Mouse (Mus musculus) brown adipose tissue, adult 24 weeks (tissue): ENCODE measurements around the gene Nccrp1. TPM values are rescaled to one million over a fixed set of nuclear protein-coding genes. Genes with fewer than 3 reads are reported as not detected.

ENCODE experiments used
- H3K27ac ChIP-seq: fragments of 200-500 bp; replicated peaks from 2 replicates; pipeline ENCODE4 v1.5.1; 2012; ENCODE audit warnings: low read depth, mild to moderate bottlenecking, low read length
- H3K4me1 ChIP-seq: fragments of 200-500 bp; 2 replicates; pipeline ENCODE4 v1.6.1; 2012; ENCODE audit warnings: low read length, mixed read lengths; ENCODE audit not compliant: control insufficient read depth, insufficient read depth, insufficient read length
- H3K4me3 ChIP-seq: fragments of 200-500 bp; 2 replicates; pipeline ENCODE4 v1.5.1; 2012; ENCODE audit warnings: low read depth, mild to moderate bottlenecking, low read length, moderate library complexity; ENCODE audit not compliant: insufficient read depth
- polyA plus RNA-seq: library from polyadenylated mRNA; stranded (reverse); fragments of >200 nt; gene quantifications from 2 replicates; pipeline ENCODE4 v1.2.4, GENCODE M21; 2012; ENCODE audit not compliant: missing spikeins, insufficient read depth, insufficient read length

Gene Nccrp1
- polyA plus RNA-seq, 1 experiment: not detected

DNA sequence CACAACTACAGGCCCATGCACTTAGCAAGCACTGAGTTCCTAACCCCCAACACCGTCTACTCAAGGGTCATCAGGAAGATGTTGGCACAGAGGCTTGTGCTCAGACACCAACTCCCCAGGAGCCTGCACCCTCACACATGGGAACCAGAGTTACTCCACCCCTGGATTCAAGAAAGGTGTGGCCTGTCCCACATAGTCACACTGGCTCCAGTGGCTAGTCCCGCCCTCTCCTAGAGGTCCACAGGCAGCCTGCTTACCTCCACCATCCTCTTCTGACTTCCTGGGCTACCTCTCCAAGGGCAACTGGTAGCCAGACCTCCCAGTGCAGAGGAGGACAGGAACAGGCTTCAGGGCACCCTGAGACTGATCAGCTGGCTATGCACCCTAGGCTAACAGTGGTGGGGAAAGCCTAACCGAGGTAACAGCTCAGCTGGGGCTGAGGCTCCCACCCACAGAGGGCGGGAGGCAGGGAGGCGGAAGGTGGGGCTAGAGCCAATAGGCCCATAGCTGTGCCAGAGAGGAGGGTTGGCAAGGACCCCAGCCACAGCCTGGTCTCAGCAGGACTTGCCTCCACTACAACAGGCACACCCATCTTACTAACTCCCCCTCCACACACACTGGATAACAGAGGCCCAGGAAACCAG lies 29.3 kb upstream of the Nccrp1 start:
- Histone ChIP-seq H3K27ac (no peak overlapping the region), H3K4me1 (no peaks in the 10 kb centered on the region), H3K4me3 (no peak overlapping the region)

DNA sequence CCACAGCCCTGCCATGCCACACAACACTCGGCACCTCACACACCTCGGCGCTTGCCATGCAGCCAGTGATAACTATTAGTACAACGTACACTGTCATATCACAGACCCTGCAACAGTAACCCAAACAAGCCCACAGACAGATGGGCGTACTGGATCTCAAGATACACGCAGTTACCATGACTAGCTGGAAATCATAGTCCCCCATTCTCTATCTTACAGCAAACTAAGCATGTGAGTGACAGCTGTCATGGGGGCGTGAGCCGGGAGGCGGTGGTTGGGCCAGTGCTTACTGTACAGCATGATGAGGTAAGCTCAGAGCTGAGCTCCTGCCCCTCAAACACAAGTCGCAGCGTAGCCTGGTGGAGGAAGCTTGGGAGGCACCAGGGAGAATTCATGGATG lies 28.5 kb upstream of the Nccrp1 start:
- Histone ChIP-seq H3K4me3 (no peak overlapping the region), H3K4me1 (no peaks in the 10 kb centered on the region; the same call in 1 of the 2 replicates), H3K27ac (no peak overlapping the region)

DNA sequence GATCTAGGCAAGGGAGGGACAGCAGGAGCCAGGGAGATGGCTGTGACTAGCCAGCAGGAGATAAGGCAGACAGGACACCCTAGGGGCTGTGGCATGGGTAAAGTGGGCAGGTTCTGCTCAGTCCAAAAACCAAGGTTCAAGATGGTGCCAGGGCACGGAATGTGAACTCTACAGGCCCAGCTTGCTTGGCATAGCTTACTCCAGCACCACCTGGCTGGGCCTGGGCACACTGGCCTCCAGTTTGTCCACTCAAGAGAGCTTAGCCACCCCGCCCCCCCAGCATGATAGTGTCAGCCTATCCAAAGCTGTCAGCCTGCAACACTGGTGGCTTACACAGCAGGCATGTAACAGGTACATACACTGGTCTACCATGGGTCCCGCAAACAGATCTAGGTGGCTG lies 26.2 kb upstream of the Nccrp1 start:
- Histone ChIP-seq H3K4me1 (no peaks in the 10 kb centered on the region; the same call in 1 of the 2 replicates), H3K4me3 (no peak overlapping the region), H3K27ac (no peak overlapping the region)

- Histone ChIP-seq H3K27ac (no peak overlapping the region), H3K4me1 (no peaks in the 10 kb centered on the region; the same call in 1 of the 2 replicates), H3K4me3 (no peak overlapping the region)
Measured at GRCm38 (mm10) chr7:28572689-28573088, 25.6 kb upstream of the Nccrp1 start.

DNA sequence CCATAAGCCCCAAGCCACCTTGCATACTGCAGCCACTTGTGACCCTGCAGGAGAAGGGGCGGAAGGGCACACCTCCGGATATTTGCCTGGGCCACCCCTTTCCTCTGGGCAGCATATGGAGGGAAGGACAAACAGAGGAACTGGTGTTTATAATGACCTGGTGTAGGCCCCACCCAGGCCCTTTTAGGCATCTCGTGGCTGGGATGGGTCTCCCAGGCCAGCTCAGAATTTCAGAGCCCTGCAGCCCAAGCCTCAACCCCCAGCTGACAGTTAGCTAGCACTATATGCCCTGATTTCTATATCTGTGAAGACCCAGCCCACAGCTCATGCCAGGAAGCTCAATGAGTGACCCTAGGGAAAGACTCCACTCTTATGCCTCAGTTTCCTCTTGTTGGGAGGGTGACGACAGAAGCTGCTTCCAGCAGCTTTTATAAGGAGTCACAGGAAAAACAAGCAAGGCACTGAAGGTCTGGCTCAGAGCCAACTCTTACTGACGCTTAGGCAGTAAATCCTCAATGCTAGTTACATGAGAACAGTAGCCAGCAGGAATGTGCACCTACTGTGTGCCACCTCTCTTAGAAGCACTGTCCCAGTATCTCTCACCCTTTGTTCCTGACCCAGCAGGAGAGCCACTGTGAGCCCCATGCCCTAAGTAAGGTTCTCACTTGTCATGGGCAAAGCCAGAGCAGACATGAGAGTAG lies 24.1 kb upstream of the Nccrp1 start:
- Histone ChIP-seq H3K27ac (no peak overlapping the region), H3K4me1 (no peaks in the 10 kb centered on the region; the same call in 1 of the 2 replicates), H3K4me3 (no peak overlapping the region)

- H3K27ac ChIP-seq: no peak overlapping the region
- no peak overlapping the region for H3K4me3 ChIP-seq
- H3K4me1 ChIP-seq: no peaks in the 10 kb centered on the region; the same call in 1 of the 2 replicates
Measured at GRCm38 (mm10) chr7:28570291-28570981, 23.4 kb upstream of the Nccrp1 start.

DNA sequence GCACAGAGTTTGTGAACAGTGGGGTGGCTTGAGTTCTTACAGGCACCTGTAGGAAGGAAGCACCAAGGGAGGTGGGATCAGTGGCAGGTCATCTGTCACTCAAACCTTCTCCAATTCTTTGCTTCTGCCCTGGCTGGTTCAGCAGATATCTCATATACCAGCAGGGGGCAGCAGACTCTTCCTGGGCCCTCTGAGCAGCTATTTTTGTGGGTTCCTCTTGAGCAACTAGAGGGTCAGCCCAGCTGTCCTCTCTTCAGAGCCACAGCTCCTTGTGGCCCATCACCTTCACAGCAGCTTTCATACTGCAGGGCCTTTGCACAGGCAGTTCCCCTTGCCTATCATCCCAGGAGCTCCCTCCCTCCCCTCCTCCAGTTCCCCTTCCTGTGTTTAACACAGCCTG lies 21.2 kb upstream of the Nccrp1 start:
- no peak overlapping the region for H3K4me3 ChIP-seq
- H3K4me1 ChIP-seq: no peaks in the 10 kb centered on the region; the same call in 1 of the 2 replicates
- H3K27ac ChIP-seq: no peak overlapping the region

GRCm38 (mm10) chr7:28567539-28567938 lies 20.5 kb upstream of the Nccrp1 start:
- no peaks in the 10 kb centered on the region; the same call in 1 of the 2 replicates for H3K4me1 ChIP-seq
- H3K27ac ChIP-seq: no peak overlapping the region
- no peak overlapping the region for H3K4me3 ChIP-seq

- no peak overlapping the region for H3K27ac ChIP-seq
- H3K4me1 ChIP-seq: no peaks in the 10 kb centered on the region; the same call in 1 of the 2 replicates
- no peak overlapping the region for H3K4me3 ChIP-seq
Measured at GRCm38 (mm10) chr7:28565407-28565806, 18.4 kb upstream of the Nccrp1 start.

- Histone ChIP-seq H3K27ac (no peak overlapping the region), H3K4me1 (no peaks in the 10 kb centered on the region), H3K4me3 (no peak overlapping the region)
Measured at GRCm38 (mm10) chr7:28562951-28563350, 15.9 kb upstream of the Nccrp1 start.

DNA sequence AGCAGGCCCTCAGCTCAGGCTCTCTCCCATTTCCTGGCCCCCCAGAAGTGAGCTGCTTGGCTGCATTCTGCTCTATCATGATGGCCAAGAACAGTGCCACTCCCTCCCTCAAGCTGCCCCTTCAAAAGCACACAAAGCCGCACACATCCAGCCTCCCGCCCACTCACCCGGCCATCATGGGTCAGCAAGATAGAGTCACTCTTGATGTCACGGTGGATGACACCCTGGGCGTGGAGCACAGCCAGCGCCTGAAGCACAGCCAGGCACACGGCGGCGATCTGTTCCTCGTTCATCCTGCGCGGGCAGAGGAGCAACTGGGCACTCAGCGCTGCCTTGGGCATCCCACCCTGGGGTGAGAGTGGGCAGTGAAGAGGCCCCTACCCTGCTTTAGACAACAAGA lies 15.3 kb upstream of the Nccrp1 start:
- no peak overlapping the region for H3K4me3 ChIP-seq
- H3K4me1 ChIP-seq: no peaks in the 10 kb centered on the region

GRCm38 (mm10) chr7:28561967-28562366 lies 14.9 kb upstream of the Nccrp1 start:
- Histone ChIP-seq H3K27ac (no peak overlapping the region), H3K4me3 (no peak overlapping the region), H3K4me1 (no peaks in the 10 kb centered on the region)

More for the DNA sequence above, 15.3 kb upstream of the Nccrp1 start:
- H3K27ac ChIP-seq: no peak overlapping the region

- Histone ChIP-seq H3K4me3 (no peak overlapping the region), H3K4me1 (no peaks in the 10 kb centered on the region), H3K27ac (no peak overlapping the region)
Measured at GRCm38 (mm10) chr7:28560856-28561255, 13.8 kb upstream of the Nccrp1 start.

DNA sequence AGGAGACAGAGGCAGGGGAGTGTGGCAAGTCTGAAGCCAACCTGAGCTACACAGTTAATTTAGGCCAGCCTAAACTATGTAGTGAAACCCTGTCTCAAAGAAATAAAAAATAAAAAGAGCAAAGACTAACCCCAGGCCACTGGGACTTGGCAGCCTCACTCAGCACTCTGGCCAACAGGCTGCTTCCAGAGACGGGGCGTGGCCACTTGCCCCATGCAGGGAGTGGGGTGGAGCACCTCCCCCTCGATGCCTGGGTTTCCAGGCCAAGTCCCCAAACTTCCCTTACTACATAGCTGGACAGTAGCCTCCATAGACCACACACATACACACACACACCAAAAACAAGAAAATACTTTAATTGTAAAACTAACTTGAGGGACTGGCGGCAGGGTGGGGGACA lies 11.4 kb upstream of the Nccrp1 start:
- no peak overlapping the region for H3K4me3 ChIP-seq
- no peaks in the 10 kb centered on the region for H3K4me1 ChIP-seq
- H3K27ac ChIP-seq: no peak overlapping the region

DNA sequence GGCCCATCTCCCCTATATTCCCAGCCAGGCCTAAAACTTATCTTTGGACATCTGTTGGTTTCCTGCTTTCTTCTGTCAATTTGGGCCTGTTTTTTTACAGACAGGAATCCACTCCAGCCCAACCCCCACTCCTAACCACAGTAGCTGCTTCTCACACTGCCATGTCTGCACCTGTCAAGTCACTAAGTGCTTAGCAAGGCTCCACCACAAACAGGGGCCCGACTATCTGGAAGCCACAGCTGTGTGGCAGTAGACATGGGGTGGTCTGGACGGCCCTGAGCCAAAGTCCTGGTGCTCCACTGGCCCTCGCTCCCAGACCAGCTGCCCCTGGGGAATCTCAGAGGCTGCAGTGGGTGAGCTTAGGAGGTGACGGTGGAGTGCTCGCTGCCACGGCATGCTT lies 10.7 kb upstream of the Nccrp1 start:
- Histone ChIP-seq H3K4me3 (no peak overlapping the region), H3K27ac (no peak overlapping the region), H3K4me1 (no peaks in the 10 kb centered on the region)
